Mouse (Mus musculus): ENCODE data around the gene Prkce. TPM values are rescaled to one million over a fixed set of nuclear protein-coding genes. Genes with fewer than 3 reads are reported as not detected.

The Prkce gene
- polyA plus RNA-seq, 2 experiments, result 0.32 to 0.37 TPM

- H3K4me3 ChIP-seq (ENCODE audit: insufficient read depth in 1 of 2, low read depth in 2 of 2, low read length in 2 of 2), result no peak overlapping the region
- no peak for DNase-seq (ENCODE audit: low read depth in 3 of 3, low spot score in 3 of 3)
- ATAC-seq (ENCODE audit: insufficient read depth), result no peak
- no peak overlapping the region for H3K27ac ChIP-seq
- TF ChIP-seq EP300 (IDR thresholded peaks at IDR 0.05; ENCODE audit: low read depth) (no peak), CTCF (IDR thresholded peaks at IDR 0.05; ENCODE audit: low read depth) (no peak)
- no peak overlapping the region for H3K9ac ChIP-seq (replicated peaks)
- no peaks in the 10 kb centered on the region for H3K4me1 ChIP-seq (replicated peaks; ENCODE audit: control insufficient read depth in 2 of 2, insufficient read depth in 2 of 2, low read length in 1 of 2)
- H3K36me3 ChIP-seq (replicated peaks; ENCODE audit: control insufficient read depth, insufficient read depth, low read depth), result no peaks in the 10 kb centered on the region
- H3K9me3 ChIP-seq (ENCODE audit: control insufficient read depth, low read length), result no peaks in the 10 kb centered on the region
- 34% methylated on average over 2 of the region's 2 CpGs for WGBS (ENCODE audit: insufficient replicate concordance)
- H3K4me2 ChIP-seq (ENCODE audit: low read depth), result no peak overlapping the region
- H3K27me3 ChIP-seq (ENCODE audit: control insufficient read depth, insufficient read depth, low read length), result no peaks in the 10 kb centered on the region
These were observed 265.5 kb downstream of the Prkce start for GRCm38 (mm10) chr17:86433117-86433516.

GRCm38 (mm10) chr17:86433813-86434212, 266.2 kb downstream of the Prkce start:
- no peak overlapping the region for H3K4me3 ChIP-seq (ENCODE audit: insufficient read depth in 1 of 2, low read depth in 2 of 2, low read length in 2 of 2)
- no peak overlapping the region for H3K27ac ChIP-seq
- no peak overlapping the region for H3K9ac ChIP-seq (replicated peaks)
- no peaks in the 10 kb centered on the region for H3K9me3 ChIP-seq (ENCODE audit: control insufficient read depth, low read length)
- H3K36me3 ChIP-seq (replicated peaks; ENCODE audit: control insufficient read depth, insufficient read depth, low read depth), result no peaks in the 10 kb centered on the region
- H3K4me1 ChIP-seq (replicated peaks; ENCODE audit: control insufficient read depth in 2 of 2, insufficient read depth in 2 of 2, low read length in 1 of 2), result 0 out of 4 replicates have a peak, but pooled peaks cover 0 to 1% of the 10 kb centered on the region in 2 experiments
- DNase-seq (ENCODE audit: low read depth in 3 of 3, low spot score in 3 of 3) (no peak), ATAC-seq (ENCODE audit: insufficient read depth) (no peak)
- 77% methylated on average over 11 of the region's 11 CpGs for WGBS (ENCODE audit: insufficient replicate concordance)
- no peak for TF ChIP-seq CTCF (IDR thresholded peaks at IDR 0.05; ENCODE audit: low read depth)
- no peak overlapping the region for H3K4me2 ChIP-seq (ENCODE audit: low read depth)
- H3K27me3 ChIP-seq (ENCODE audit: control insufficient read depth, insufficient read depth, low read length), result no peaks in the 10 kb centered on the region

- Histone ChIP-seq H3K9ac (replicated peaks) (no peak overlapping the region), H3K4me1 (replicated peaks; ENCODE audit: control insufficient read depth in 2 of 2, insufficient read depth in 2 of 2, low read length in 1 of 2) (0 out of 4 replicates have a peak, but pooled peaks cover 0 to 2% of the 10 kb centered on the region in 2 experiments), H3K4me3 (ENCODE audit: insufficient read depth in 1 of 2, low read depth in 2 of 2, low read length in 2 of 2) (no peak overlapping the region), H3K27me3 (ENCODE audit: control insufficient read depth, insufficient read depth, low read length) (no peaks in the 10 kb centered on the region), H3K36me3 (replicated peaks; ENCODE audit: control insufficient read depth, insufficient read depth, low read depth) (no peaks in the 10 kb centered on the region), H3K4me2 (ENCODE audit: low read depth) (no peak overlapping the region), H3K27ac (no peak overlapping the region), H3K9me3 (ENCODE audit: control insufficient read depth, low read length) (no peaks in the 10 kb centered on the region)
- no peak for DNase-seq (ENCODE audit: low read depth in 3 of 3, low spot score in 3 of 3)
- TF ChIP-seq CTCF (IDR thresholded peaks at IDR 0.05; ENCODE audit: low read depth) (no peak), EP300 (IDR thresholded peaks at IDR 0.05; ENCODE audit: low read depth) (no peak)
- 53% methylated on average over 2 of the region's 2 CpGs for WGBS (ENCODE audit: insufficient replicate concordance)
- ATAC-seq (ENCODE audit: insufficient read depth), result no peak
These were observed 267.2 kb downstream of the Prkce start for GRCm38 (mm10) chr17:86434781-86435180.

GRCm38 (mm10) chr17:86435570-86435969, 268.0 kb downstream of the Prkce start:
- no peaks in the 10 kb centered on the region for H3K9me3 ChIP-seq (ENCODE audit: control insufficient read depth, low read length)
- H3K36me3 ChIP-seq (replicated peaks; ENCODE audit: control insufficient read depth, insufficient read depth, low read depth), result no peaks in the 10 kb centered on the region
- ATAC-seq (ENCODE audit: insufficient read depth), result no peak
- TF ChIP-seq CTCF (IDR thresholded peaks at IDR 0.05; ENCODE audit: low read depth) (no peak), EP300 (IDR thresholded peaks at IDR 0.05; ENCODE audit: low read depth) (no peak)
- no peak for DNase-seq (ENCODE audit: low read depth in 3 of 3, low spot score in 3 of 3)
- no peak overlapping the region for H3K4me3 ChIP-seq (ENCODE audit: insufficient read depth in 1 of 2, low read depth in 2 of 2, low read length in 2 of 2)
- 80% methylated on average over 1 of the region's 1 CpGs for WGBS (ENCODE audit: insufficient replicate concordance)
- no peak overlapping the region for H3K4me2 ChIP-seq (ENCODE audit: low read depth)
- H3K27me3 ChIP-seq (ENCODE audit: control insufficient read depth, insufficient read depth, low read length), result no peaks in the 10 kb centered on the region
- H3K27ac ChIP-seq, result no peak overlapping the region
- H3K4me1 ChIP-seq (replicated peaks; ENCODE audit: control insufficient read depth in 2 of 2, insufficient read depth in 2 of 2, low read length in 1 of 2), result 0 out of 4 replicates have a peak, but pooled peaks cover 0 to 2% of the 10 kb centered on the region in 2 experiments
- no peak overlapping the region for H3K9ac ChIP-seq (replicated peaks)

GRCm38 (mm10) chr17:86435984-86436383, 268.4 kb downstream of the Prkce start:
- Histone ChIP-seq H3K9me3 (ENCODE audit: control insufficient read depth, low read length) (no peaks in the 10 kb centered on the region), H3K27ac (no peak overlapping the region), H3K9ac (replicated peaks) (no peak overlapping the region), H3K4me1 (replicated peaks; ENCODE audit: control insufficient read depth in 2 of 2, insufficient read depth in 2 of 2, low read length in 1 of 2) (0 out of 4 replicates have a peak, but pooled peaks cover 0 to 2% of the 10 kb centered on the region in 2 experiments), H3K4me3 (ENCODE audit: insufficient read depth in 1 of 2, low read depth in 2 of 2, low read length in 2 of 2) (no peak overlapping the region), H3K4me2 (ENCODE audit: low read depth) (no peak overlapping the region), H3K27me3 (ENCODE audit: control insufficient read depth, insufficient read depth, low read length) (no peaks in the 10 kb centered on the region), H3K36me3 (replicated peaks; ENCODE audit: control insufficient read depth, insufficient read depth, low read depth) (no peaks in the 10 kb centered on the region)
- TF ChIP-seq EP300 (IDR thresholded peaks at IDR 0.05; ENCODE audit: low read depth) (no peak), CTCF (IDR thresholded peaks at IDR 0.05; ENCODE audit: low read depth) (no peak)
- DNase-seq (ENCODE audit: low read depth in 3 of 3, low spot score in 3 of 3) (no peak), ATAC-seq (ENCODE audit: insufficient read depth) (no peak)
- 85% methylated on average over 2 of the region's 2 CpGs for WGBS (ENCODE audit: insufficient replicate concordance)
